Mouse (Mus musculus) intestine, embryonic 15.5 days (tissue): ENCODE measurements around the gene Dennd4b. TPM values are rescaled to one million over a fixed set of nuclear protein-coding genes. Genes with fewer than 3 reads are reported as not detected.
"Not testable (repeated sequence)": the region's sequence is repeated elsewhere in the genome, so short reads cannot be mapped to it uniquely, and the experiment has no call there.

Experiments
- ATAC-seq: fragments of 200-750 bp; cut with Nextera tagmentation; 2 replicates; pipeline ENCODE4 v1.8.0; 2017; ENCODE audit warnings: moderate TSS enrichment, moderate library complexity
- H3K27ac ChIP-seq: fragments of 300-500 bp; sonication (generic); 2 replicates; pipeline ENCODE4 v1.5.1; 2015; ENCODE audit warnings: mild to moderate bottlenecking, inconsistent platforms
- H3K27me3 ChIP-seq: fragments of 300-500 bp; sonication (generic); replicated peaks from 2 replicates; pipeline ENCODE4 v1.6.1; 2015; ENCODE audit warnings: inconsistent platforms
- H3K36me3 ChIP-seq: fragments of 300-500 bp; sonication (generic); 2 replicates; pipeline ENCODE4 v1.6.1; 2015; ENCODE audit warnings: inconsistent platforms
- H3K4me1 ChIP-seq: fragments of 300-500 bp; sonication (generic); replicated peaks from 2 replicates; pipeline ENCODE4 v1.6.1; 2015; ENCODE audit warnings: inconsistent platforms
- H3K4me2 ChIP-seq: fragments of 300-500 bp; sonication (generic); replicated peaks from 2 replicates; pipeline ENCODE4 v1.6.1; 2015; ENCODE audit warnings: mild to moderate bottlenecking, inconsistent platforms
- H3K4me3 ChIP-seq: fragments of 300-500 bp; sonication (generic); replicated peaks from 2 replicates; pipeline ENCODE4 v1.5.1; 2015; ENCODE audit warnings: inconsistent platforms
- H3K9ac ChIP-seq: fragments of 300-500 bp; sonication (generic); 2 replicates; pipeline ENCODE4 v1.6.1; 2015; ENCODE audit warnings: inconsistent platforms
- H3K9me3 ChIP-seq: fragments of 300-500 bp; sonication (generic); 2 replicates; pipeline ENCODE4 v1.6.1; 2016; ENCODE audit warnings: inconsistent platforms
- WGBS: fragments of 180-500 bp; shearing (Covaris S2); methylation state at CpG from one replicate; pipeline ENCODE4 v1.1.7; 2015; 5-methylcytosine and 5-hydroxymethylcytosine counted together
- polyA plus RNA-seq: library from polyadenylated mRNA; unstranded; fragments of >200 nt; fragmentation: Nextera tagmentation; extraction: Ambion mirVana; gene quantifications from 2 replicates; pipeline ENCODE4 v1.2.1, GENCODE M21; 2015

Dennd4b gene
- polyA plus RNA-seq, 1 experiment from 2014 or later: 2.3 TPM

- H3K27me3 ChIP-seq: no peaks in the 10 kb centered on the region
- WGBS: 89% methylated on average over 8 of the region's 8 CpGs
- ATAC-seq: no peak
Observed at GRCm38 (mm10) chr3:90270784-90271183, 5.8 kb downstream of the Dennd4b start.

GRCm38 (mm10) chr3:90272170-90272569 is 7.2 kb downstream of the Dennd4b start:
- Histone ChIP-seq H3K4me1 (no peaks in the 10 kb centered on the region), H3K4me3 (no peak overlapping the region), H3K4me2 (no peak overlapping the region), H3K9ac (no peak overlapping the region), H3K27ac (no peak overlapping the region), H3K36me3 (peaks cover 2% of the 10 kb centered on the region; the same call in 1 of the 2 replicates), H3K9me3 (no peaks in the 10 kb centered on the region), H3K27me3 (no peaks in the 10 kb centered on the region)
- WGBS: 59% methylated on average over 9 of the region's 9 CpGs
- no peak for ATAC-seq

More at GRCm38 (mm10) chr3:90270784-90271183, 5.8 kb downstream of the Dennd4b start:
- Histone ChIP-seq H3K36me3 (peaks cover 2% of the 10 kb centered on the region; the same call in 1 of the 2 replicates), H3K9me3 (no peaks in the 10 kb centered on the region), H3K4me1 (peaks cover 9% of the 10 kb centered on the region), H3K4me3 (no peak overlapping the region), H3K4me2 (no peak overlapping the region), H3K27ac (no peak overlapping the region), H3K9ac (no peak overlapping the region)

DNA sequence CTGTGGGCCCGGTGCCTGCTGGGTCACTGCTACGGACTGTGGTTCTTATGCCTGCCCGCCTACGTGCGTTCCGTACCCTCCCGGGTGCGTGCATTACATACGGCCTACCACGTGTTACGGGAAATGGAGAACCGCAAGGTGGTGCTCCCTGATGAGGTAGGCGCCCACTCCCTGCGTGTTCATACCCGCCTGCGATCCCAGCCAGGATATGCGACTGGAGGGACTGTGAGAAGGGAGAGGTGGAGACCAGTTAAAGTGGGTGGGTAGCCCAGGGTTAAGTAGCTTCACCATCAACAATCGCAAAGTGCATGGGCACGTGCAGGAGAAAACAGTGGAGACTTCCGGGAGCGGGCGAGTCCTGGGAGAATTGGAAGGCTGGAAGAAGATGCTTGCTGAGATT is 8.9 kb downstream of the Dennd4b start:
- H3K36me3 ChIP-seq: peaks cover 2% of the 10 kb centered on the region
- 96% methylated on average over 22 of the region's 22 CpGs for WGBS
- ATAC-seq: no peak

DNA sequence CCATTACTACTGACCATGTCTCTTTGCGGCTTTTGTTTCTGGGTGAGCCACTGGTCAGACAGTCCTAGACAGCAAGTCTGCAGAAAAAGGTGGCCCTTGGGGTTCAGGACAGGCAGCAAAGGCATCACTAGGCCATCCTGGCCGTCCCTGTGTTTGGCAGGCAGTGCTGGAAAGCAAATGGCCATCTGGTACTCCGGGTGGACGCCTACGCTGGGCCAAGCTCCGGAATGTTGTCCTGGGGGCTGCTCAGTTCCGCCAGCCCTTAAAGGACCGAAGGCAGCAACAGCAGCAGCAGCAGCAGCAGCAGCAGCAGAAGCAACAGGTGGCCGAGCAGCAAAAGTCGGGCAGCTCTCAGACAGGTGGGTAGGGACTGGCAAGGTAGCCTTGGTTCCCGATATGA is 10.3 kb downstream of the Dennd4b start:
- no peaks in the 10 kb centered on the region for H3K9me3 ChIP-seq
- no peaks in the 10 kb centered on the region for H3K4me1 ChIP-seq
- no peak overlapping the region for H3K4me3 ChIP-seq
- H3K9ac ChIP-seq: no peak overlapping the region
- 91% methylated on average over 11 of the region's 11 CpGs for WGBS
- no peak overlapping the region for H3K4me2 ChIP-seq
- ATAC-seq: no peak
- H3K27ac ChIP-seq: no peak overlapping the region
- peaks cover 11% of the 10 kb centered on the region for H3K36me3 ChIP-seq
- H3K27me3 ChIP-seq: no peaks in the 10 kb centered on the region

More for the DNA sequence above, 8.9 kb downstream of the Dennd4b start:
- Histone ChIP-seq H3K9ac (no peak overlapping the region), H3K27ac (no peak overlapping the region), H3K27me3 (no peaks in the 10 kb centered on the region), H3K9me3 (no peaks in the 10 kb centered on the region), H3K4me1 (no peaks in the 10 kb centered on the region), H3K4me2 (no peak overlapping the region), H3K4me3 (no peak overlapping the region)

- Histone ChIP-seq H3K27ac (no peak overlapping the region), H3K4me3 (no peak overlapping the region), H3K9me3 (no peaks in the 10 kb centered on the region), H3K4me2 (no peak overlapping the region), H3K36me3 (peaks cover 11% of the 10 kb centered on the region), H3K27me3 (no peaks in the 10 kb centered on the region), H3K9ac (no peak overlapping the region), H3K4me1 (no peaks in the 10 kb centered on the region)
- WGBS: 58% methylated on average over 16 of the region's 16 CpGs
- no peak for ATAC-seq
Observed at GRCm38 (mm10) chr3:90276858-90277257, 11.9 kb downstream of the Dennd4b start.

DNA sequence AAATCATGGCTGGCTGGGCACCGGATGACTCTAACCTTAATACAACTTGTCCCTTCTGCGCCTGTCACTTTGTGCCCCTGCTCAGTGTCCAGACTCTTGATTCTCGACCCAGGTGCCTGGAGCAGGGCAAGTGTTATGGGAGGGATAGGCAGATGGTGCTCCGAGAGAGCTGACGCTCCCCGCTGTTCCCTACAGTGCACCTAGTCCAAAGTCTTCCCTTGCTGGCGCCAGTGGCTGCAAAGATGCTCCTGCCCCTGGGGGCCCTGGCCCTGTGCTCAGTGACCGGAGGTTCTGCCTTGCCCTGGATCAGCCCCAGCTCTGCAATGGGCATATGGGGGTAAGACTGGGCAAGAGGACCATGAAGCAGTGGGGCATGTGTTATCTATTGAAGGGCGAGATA is 12.8 kb downstream of the Dennd4b start:
- Histone ChIP-seq H3K4me1 (no peaks in the 10 kb centered on the region), H3K4me3 (no peak overlapping the region), H3K27ac (no peak overlapping the region), H3K9ac (no peak overlapping the region), H3K9me3 (no peaks in the 10 kb centered on the region), H3K4me2 (no peak overlapping the region), H3K27me3 (no peaks in the 10 kb centered on the region), H3K36me3 (peaks cover 11% of the 10 kb centered on the region)
- ATAC-seq: no peak
- 86% methylated on average over 9 of the region's 9 CpGs for whole genome bisulfite sequencing

GRCm38 (mm10) chr3:90278211-90278610 is 13.2 kb downstream of the Dennd4b start:
- Histone ChIP-seq H3K27me3 (no peaks in the 10 kb centered on the region), H3K4me1 (no peaks in the 10 kb centered on the region), H3K9me3 (no peaks in the 10 kb centered on the region), H3K4me3 (no peak overlapping the region), H3K27ac (no peak overlapping the region), H3K9ac (no peak overlapping the region), H3K4me2 (no peak overlapping the region), H3K36me3 (peaks cover 11% of the 10 kb centered on the region)
- WGBS: 95% methylated on average over 10 of the region's 10 CpGs
- ATAC-seq: no peak

GRCm38 (mm10) chr3:90279216-90279615 is 14.2 kb downstream of the Dennd4b start:
- H3K4me3 ChIP-seq: no peak overlapping the region
- no peak overlapping the region for H3K27ac ChIP-seq
- no peak overlapping the region for H3K4me2 ChIP-seq
- H3K4me1 ChIP-seq: no peaks in the 10 kb centered on the region
- H3K27me3 ChIP-seq: no peaks in the 10 kb centered on the region
- H3K36me3 ChIP-seq: peaks cover 9% of the 10 kb centered on the region
- WGBS: 88% methylated on average over 9 of the region's 9 CpGs
- H3K9me3 ChIP-seq: no peaks in the 10 kb centered on the region
- no peak for ATAC-seq
- H3K9ac ChIP-seq: no peak overlapping the region

DNA sequence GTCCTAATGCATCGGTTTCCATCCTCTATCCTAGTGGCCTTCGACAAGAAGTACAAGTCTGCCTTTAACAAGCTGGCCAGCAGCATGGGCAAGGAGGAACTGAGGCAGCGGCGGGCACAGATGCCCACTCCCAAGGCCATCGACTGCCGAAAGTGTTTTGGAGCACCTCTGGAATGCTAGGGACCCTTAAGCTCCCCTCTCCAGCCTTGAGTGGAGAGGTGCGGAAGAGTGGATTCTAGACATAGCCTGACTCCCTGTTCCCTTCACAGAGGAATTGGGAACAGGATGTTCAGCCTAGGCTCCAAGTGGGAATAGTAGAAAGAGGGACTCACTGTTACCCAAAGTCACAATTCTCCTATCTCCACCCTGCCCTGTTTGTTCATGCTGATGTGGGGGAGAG is 14.8 kb downstream of the Dennd4b start:
- Histone ChIP-seq H3K27me3 (no peaks in the 10 kb centered on the region), H3K9me3 (no peaks in the 10 kb centered on the region), H3K4me2 (no peak overlapping the region), H3K4me1 (no peaks in the 10 kb centered on the region), H3K9ac (no peak overlapping the region), H3K27ac (no peak overlapping the region), H3K36me3 (peaks cover 9% of the 10 kb centered on the region), H3K4me3 (no peak overlapping the region)
- no peak for ATAC-seq
- WGBS: 97% methylated on average over 7 of the region's 7 CpGs

DNA sequence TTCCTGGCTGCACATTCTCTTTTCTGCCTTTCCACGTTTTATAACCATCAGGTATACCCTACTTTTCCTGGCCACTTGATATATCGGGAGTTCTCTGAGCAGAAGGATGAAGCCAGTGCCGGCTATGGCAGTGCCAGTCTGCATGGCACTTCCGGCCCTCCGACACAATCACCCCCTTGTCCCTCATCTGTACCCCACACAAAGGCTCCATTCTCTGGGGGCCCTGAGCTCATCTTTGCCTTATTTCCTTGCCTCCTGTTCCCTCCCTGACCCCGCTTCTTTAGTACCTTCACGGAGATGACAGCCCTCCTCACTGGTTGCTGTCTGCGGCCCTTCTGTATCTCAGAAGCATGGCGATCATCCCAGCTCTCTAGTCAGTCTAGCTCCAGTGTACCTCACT is 15.7 kb downstream of the Dennd4b start:
- ATAC-seq: no peak
- H3K9me3 ChIP-seq: no peaks in the 10 kb centered on the region

GRCm38 (mm10) chr3:90284150-90284549 is 19.2 kb downstream of the Dennd4b start:
- no peak overlapping the region for H3K9ac ChIP-seq

More for the DNA sequence above, 15.7 kb downstream of the Dennd4b start:
- H3K4me3 ChIP-seq: no peak overlapping the region
- H3K4me2 ChIP-seq: no peak overlapping the region
- no peaks in the 10 kb centered on the region for H3K27me3 ChIP-seq
- WGBS: 86% methylated on average over 9 of the region's 9 CpGs
- peaks cover 9% of the 10 kb centered on the region for H3K36me3 ChIP-seq
- H3K9ac ChIP-seq: no peak overlapping the region
- no peaks in the 10 kb centered on the region for H3K4me1 ChIP-seq
- H3K27ac ChIP-seq: no peak overlapping the region

GRCm38 (mm10) chr3:90289403-90289802 is 24.4 kb downstream of the Dennd4b start:
- H3K27me3 ChIP-seq, H3K27ac ChIP-seq, H3K36me3 ChIP-seq, H3K9me3 ChIP-seq, H3K4me1 ChIP-seq, H3K4me3 ChIP-seq, H3K4me2 ChIP-seq, H3K9ac ChIP-seq, ATAC-seq: not testable (repeated sequence)
- 69% methylated on average over 3 of the region's 3 CpGs for WGBS

More at GRCm38 (mm10) chr3:90284150-90284549, 19.2 kb downstream of the Dennd4b start:
- Histone ChIP-seq H3K27me3 (no peaks in the 10 kb centered on the region), H3K4me3 (no peak overlapping the region), H3K36me3 (peaks cover 6% of the 10 kb centered on the region), H3K9me3 (no peaks in the 10 kb centered on the region), H3K4me2 (no peak overlapping the region), H3K27ac (no peak overlapping the region), H3K4me1 (no peaks in the 10 kb centered on the region)
- ATAC-seq: no peak
- WGBS: 93% methylated on average over 2 of the region's 2 CpGs

DNA sequence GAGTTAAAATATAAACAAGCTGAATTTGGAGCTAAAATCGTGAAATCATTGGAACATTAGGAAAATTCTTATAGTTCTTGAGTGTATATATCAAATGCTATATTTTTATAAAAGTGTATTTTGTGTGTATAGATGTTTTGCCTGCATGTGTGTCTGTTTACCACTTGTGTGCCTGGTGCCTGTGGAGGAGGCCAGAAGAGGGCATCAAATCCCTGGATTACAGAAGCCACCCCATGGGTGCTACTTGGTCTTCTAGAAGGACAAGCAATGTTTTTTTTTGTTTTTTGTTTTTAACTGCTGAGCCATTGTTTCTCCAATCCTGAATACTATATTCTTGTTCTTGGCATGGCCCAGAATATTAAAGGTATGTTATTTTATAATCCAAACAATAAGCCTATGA is 25.6 kb downstream of the Dennd4b start:
- Histone ChIP-seq H3K36me3 (no peaks in the 10 kb centered on the region), H3K27me3 (no peaks in the 10 kb centered on the region), H3K27ac (no peak overlapping the region), H3K4me3 (no peak overlapping the region), H3K9ac (no peak overlapping the region), H3K4me2 (no peak overlapping the region), H3K4me1 (peaks cover 8% of the 10 kb centered on the region), H3K9me3 (no peaks in the 10 kb centered on the region)
- no peak for ATAC-seq
- WGBS: 89% methylated on average over 1 of the region's 1 CpGs
